Mouse (Mus musculus) CD4-positive, CD25-positive, alpha-beta regulatory T cell, adult 4 months (primary cell): ENCODE results near the gene Celf2. TPM values are rescaled to one million over a fixed set of nuclear protein-coding genes. Genes with fewer than 3 reads are reported as not detected.

Source experiments
- ATAC-seq: one replicate; pipeline ENCODE4 v1.8.0; 2017
- polyA plus RNA-seq, 2 experiments: library from polyadenylated mRNA; unstranded; fragments of 100-300 nt; shearing (Covaris generic); gene quantifications; one replicate each; pipeline ENCODE4 v1.2.1; 2017

Gene Celf2
- polyA plus RNA-seq, 2 experiments from 2014 or later: 207 to 227 TPM

DNA sequence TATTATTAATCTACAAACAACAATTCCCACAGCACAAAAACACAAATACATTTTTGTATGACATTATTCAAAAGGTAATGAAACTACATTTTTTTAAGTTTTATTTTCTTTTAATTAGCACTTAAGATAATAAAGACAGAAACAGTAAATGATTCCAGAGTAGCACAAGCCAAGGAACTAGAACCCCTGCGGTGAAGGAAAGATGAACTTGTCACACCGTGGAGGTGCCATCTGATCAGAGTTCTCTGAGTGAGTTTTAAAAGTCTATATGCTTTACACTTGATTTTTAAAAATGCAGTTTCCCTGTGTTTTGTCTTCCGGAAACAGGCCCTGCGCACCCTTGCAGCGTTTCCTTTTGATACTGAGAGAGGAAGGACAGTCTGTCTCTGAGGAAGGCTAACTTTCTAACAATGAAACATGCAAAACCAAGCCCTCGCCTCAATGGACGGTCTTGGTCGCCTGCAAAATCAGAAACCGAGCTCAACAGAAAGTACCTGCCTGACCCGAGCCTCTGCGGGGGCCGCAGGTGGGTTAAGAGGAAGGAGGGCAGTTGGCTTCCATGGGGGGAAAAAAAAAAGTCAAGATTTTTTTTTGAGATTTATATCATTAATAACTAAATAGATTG, 966.7 kb downstream of the Celf2 start:
- ATAC-seq: no peak

- ATAC-seq: no peak
These were observed 968.5 kb downstream of the Celf2 start for GRCm38 (mm10) chr2:6540825-6541224.

DNA sequence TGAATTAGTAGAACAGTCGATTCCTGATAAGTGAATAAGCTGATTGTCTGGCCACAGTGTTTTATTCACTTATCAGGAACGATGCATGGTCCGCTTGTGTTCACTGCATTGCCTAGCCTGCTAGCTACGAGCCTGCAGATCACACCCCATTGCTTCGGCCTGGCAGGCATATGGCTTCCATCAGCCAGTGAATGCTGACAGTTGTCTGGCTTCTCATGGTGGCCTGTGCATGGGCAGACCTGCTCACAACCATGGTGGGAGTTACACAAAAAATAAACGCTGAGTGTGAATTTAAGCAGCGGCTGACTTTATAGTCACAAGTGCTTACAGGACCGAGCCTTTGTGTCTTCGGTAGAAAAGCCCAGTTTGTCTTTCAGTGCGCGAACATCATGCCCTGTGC, 969.3 kb downstream of the Celf2 start:
- no peak for ATAC-seq

DNA sequence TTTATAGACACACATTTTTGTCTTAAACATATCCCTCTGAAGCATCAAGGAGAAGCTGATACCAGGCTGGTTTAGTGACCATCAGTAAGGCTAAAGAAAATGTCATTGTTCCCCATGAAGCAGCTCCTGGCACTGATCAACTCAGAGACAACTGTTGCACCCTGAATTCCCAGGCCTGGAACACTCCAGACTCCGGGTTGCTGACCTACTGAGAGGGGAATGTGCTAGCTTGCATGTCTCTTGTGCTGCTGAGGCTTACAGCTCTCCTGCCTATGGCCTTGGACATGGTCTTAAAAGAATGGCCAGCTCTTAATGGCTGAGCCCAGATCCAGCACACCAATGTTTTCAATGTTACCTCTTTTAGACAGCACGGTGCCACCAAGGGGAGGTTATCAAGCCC, 970.9 kb downstream of the Celf2 start:
- no peak for ATAC-seq

- ATAC-seq: no peak
These were observed 971.3 kb downstream of the Celf2 start for GRCm38 (mm10) chr2:6538031-6538430.

- ATAC-seq: no peak
These were observed 972.0 kb downstream of the Celf2 start for GRCm38 (mm10) chr2:6537326-6537725.

- ATAC-seq: no peak
These were observed 973.0 kb downstream of the Celf2 start for GRCm38 (mm10) chr2:6536372-6536771.

GRCm38 (mm10) chr2:6532341-6532740, 977.0 kb downstream of the Celf2 start:
- ATAC-seq: no peak

GRCm38 (mm10) chr2:6528076-6528475, 981.3 kb downstream of the Celf2 start:
- ATAC-seq: no peak

DNA sequence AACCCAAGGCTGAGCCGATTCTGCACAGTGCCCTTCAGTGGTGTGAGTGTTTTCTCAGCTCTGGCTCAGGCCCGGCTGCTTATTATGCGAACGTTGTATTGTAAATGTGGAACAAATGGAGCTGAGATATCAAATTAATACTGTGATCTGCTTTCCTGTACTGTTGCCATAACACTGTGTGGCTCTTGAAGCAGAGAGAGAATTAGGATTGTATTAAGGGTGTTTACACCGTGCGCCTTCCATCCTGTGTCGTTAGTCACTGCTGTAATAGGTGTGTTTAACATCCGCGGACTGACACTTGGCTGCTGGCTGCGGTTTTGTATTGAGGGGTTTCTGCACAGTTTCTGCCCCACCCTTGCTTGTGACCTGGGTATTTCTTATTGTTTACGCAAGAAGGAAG, 982.5 kb downstream of the Celf2 start:
- ATAC-seq: no peak

DNA sequence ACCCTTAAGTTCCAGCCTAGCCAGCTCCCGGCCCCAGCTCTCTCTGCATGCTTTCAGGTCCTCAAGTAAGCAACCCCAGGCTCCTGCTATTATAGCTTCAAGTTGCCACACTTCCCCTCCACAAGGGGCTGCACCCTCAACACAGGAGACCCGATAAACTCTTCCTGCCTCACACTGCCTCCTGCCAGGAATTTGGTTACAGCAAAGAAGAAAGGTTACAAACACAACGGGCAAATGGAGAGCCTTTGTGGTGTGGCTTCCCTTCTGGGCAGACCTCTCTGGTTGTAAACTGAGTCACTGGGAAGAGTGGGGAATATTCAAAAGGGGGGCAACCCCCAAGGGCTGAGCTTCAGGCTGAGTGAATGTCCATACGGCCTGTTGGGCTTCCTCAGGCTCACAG, 983.1 kb downstream of the Celf2 start:
- no peak for ATAC-seq

- ATAC-seq: no peak
These were observed 985.5 kb downstream of the Celf2 start for GRCm38 (mm10) chr2:6523924-6524300.

DNA sequence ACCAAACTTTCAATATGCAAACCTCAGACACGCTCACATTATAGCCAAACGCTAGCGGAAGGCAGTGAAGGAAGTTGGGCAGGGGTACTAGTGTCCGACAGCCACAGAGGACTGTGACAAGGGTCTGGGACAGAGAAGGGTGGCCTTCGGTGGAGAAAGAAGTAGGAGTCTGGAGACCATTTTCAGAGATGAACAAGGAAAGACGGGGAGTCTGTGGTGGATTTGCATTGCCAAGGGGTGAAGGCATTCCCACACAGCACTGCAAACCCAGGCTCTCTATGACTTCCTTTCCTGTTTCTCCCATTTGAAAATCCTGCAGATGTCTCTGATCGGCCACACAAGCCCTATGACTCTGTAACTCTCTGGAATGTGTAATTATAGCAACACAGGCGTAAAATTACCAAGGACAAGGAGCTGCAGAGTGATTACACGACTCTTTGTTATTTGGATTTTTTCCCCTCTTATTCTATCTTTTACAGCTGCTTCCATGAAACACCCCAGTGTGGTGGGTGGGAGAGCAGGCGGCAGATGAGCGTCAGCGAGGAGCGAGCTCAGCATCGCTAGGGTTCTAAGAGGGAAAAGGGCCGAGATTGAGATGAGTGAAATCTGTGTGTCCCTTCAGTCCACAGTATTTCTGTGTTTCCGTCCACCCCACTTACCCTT, 986.0 kb downstream of the Celf2 start:
- ATAC-seq: no peak

DNA sequence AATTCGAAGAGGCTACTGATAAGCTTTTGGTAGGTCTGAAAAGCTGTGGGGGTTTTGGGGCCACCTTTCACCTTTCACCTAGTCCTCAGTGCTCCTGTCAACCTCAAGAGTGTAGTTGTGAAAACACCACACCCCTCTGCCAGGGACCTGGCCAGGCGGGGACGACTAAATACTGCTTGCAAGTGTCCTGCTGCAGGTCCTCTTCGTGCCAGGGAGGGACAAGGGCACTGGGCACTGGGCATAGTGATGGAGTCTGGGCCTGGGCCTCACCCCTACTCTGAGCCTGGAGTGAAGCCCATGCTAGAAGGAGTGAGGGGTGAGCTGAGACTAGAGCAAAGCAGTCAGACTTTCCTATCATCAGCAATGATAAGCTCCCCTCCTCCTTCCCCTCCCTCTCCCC, 987.0 kb downstream of the Celf2 start:
- ATAC-seq: no peak

DNA sequence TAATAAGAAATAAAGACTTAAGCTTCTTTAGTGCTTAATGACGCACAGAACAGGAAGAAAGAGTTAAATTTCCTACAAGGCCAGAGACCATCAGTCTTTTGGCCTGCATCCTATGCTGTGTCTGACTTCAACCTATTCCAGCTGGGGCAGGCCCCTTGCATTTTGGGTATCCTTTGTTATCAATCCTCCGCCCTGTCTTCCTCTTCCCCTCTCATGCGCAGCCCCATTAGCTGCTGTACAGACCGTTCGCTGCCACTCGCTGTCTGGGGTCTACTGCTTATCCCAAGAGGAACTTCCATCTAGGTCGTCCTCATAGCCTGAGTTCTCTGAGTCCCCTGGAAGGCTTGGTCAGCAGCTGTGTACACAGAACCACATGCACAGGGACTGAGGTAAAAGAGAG, 996.2 kb downstream of the Celf2 start:
- ATAC-seq: no peak

DNA sequence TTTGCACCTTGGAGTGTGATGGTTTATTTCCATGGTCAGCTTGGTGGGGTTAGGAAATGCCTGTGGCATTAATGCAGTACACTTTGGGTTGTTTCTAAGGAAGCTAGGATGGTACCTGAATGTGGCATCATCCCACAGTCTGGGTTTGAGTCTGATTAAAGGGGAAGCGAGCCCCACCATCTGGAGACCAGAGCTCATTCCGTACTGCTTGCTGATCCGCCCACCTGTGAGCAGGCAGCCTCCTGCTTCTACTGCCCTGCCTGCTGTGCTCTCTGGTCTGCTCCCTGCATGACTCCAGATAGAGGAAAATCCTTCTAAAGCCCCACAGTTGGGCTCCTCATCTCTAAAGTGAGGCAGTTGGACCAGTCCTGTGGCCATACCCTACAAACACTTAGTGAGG, 1002.3 kb downstream of the Celf2 start:
- ATAC-seq: no peak

DNA sequence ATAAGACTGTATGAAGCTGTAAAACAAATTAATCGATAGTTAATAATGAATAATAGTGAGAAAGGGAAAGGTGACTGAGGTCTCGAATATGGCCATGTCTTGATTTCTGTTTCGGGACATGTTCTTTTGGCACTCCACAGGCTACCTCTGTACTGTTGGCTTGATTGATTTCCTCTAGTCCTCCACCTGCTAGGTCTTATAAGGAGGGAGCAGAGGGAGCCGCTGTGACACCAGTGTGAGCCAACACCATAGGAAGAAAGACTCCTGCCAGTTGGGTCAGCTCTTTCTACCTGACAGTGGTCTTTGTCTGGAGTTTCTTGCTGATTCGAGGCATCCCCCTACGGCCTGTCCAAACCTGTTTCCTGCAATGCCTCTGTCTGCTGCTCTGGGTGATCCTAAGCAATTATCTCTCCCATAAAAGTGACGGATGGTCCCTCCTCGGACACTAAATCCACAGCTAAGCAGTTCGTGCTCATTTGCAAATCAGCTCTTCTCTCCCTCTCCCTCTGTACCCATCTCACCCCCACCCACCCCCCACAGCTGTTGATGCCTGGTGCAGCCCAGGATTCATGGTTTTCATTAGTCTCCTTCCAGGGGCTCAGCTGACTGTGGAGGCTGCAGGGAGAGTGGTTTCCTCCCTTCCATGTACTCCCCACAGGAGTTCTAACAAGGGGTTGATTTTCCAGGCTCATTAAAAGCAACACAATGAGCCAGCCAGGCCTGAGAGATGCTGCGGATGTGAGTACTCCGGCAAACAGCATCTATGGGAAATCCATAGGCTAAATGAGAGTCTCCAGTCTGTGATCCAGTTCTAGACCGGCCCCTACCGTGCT, 1003.2 kb downstream of the Celf2 start:
- no peak for ATAC-seq

DNA sequence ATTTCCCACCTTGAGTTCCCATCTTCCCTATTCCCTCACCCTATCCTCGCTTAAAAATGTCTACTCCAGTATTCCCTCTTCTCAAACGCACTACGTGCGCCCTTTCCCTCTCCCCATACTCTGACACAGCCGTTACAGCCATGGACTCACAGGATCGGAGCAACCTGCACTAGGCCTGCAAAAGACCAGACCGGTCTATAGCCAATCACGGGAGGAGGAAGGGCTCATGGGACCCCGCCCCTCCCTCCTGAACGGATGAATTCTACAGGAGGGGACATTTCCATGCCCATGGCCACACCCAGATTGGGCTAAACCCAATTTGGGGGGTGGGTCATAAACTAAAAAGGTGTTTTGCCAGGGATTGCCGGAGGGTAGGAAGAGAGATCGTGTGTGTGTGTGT, 1003.8 kb downstream of the Celf2 start:
- no peak for ATAC-seq

- ATAC-seq: no peak
These were observed 1011.3 kb downstream of the Celf2 start for GRCm38 (mm10) chr2:6498101-6498500.

GRCm38 (mm10) chr2:6497636-6498035, 1011.7 kb downstream of the Celf2 start:
- ATAC-seq: no peak

GRCm38 (mm10) chr2:6493886-6494285, 1015.5 kb downstream of the Celf2 start:
- no peak for ATAC-seq

DNA sequence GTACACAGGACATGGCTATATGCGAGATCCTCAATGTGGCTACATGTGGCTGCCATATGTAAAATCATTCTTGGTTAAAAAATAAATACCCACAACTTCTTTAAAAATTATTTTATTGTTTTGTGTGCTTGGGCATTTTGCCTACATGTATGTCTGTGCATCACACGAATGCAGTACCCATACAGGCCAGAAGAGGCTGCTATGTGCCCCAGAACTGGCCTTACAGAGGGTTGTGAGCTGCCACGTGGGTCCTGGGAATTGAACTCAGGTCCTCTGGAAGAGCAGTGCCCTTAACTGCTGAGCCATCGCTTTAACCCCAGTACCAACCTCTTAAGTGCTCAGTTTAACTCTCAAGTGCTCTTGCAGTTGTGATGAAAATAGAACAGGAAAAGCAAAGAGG, 1018.5 kb downstream of the Celf2 start:
- ATAC-seq: no peak

GRCm38 (mm10) chr2:6490076-6490475, 1019.3 kb downstream of the Celf2 start:
- ATAC-seq: no peak
